Mouse (Mus musculus) C2C12 (cell line): Measurements from ENCODE around the gene Arhgef3.

Source experiments
- CEBPB ChIP-seq: IDR thresholded peaks from one replicate; pipeline ENCODE4 v1.6.1; 2011; ENCODE audit warnings: low read depth, mild to moderate bottlenecking, control low read depth, moderate library complexity
- CTCF ChIP-seq: IDR thresholded peaks from one replicate; pipeline ENCODE4 v1.5.1; 2011; ENCODE audit not compliant: control insufficient read depth, insufficient read depth, insufficient read length
- MAX ChIP-seq: IDR thresholded peaks from one replicate; pipeline ENCODE4 v1.6.1; 2011; ENCODE audit warnings: mild to moderate bottlenecking, control low read depth
- MYOD1 ChIP-seq: IDR thresholded peaks from one replicate; pipeline ENCODE4 v1.6.1; 2011; ENCODE audit warnings: low read depth; ENCODE audit not compliant: control insufficient read depth, insufficient read length
- MYOG ChIP-seq: IDR thresholded peaks from one replicate; pipeline ENCODE4 v1.6.1; 2011; ENCODE audit not compliant: control insufficient read depth, insufficient read length; ENCODE audit errors: extremely low read depth
- USF1 ChIP-seq: IDR thresholded peaks from one replicate; pipeline ENCODE4 v1.6.1; 2011; ENCODE audit warnings: low read depth, mild to moderate bottlenecking, control low read depth, moderate library complexity

GRCm38 (mm10) chr14:27066171-27066929 is 48.3 kb upstream of the Arhgef3 start:
- no peak for TF ChIP-seq CTCF
- TF ChIP-seq MAX = no peak
- TF ChIP-seq MYOG = no peak
- no peak for TF ChIP-seq USF1
- no peak for TF ChIP-seq MYOD1
- no peak for TF ChIP-seq CEBPB
